Mouse (Mus musculus) limb, embryonic 13.5 days (tissue): ENCODE data around the gene Cdon. TPM values are rescaled to one million over a fixed set of nuclear protein-coding genes. Genes with fewer than 3 reads are reported as not detected.
A peak's percentile ranks its signal among the peaks of the same experiment; 100 is the strongest.

Source experiments
- ATAC-seq: fragments of 200-750 bp; cut with Nextera tagmentation; 2 replicates; pipeline ENCODE4 v1.8.0; 2017; ENCODE audit warnings: low read depth, moderate number of reproducible peaks, moderate TSS enrichment; ENCODE audit not compliant: low FRiP score
- H3K27ac ChIP-seq: fragments of 300-500 bp; sonication (generic); 2 replicates; pipeline ENCODE4 v1.5.1; 2015; ENCODE audit warnings: inconsistent platforms, mild to moderate bottlenecking, moderate library complexity
- H3K27me3 ChIP-seq: fragments of 300-500 bp; sonication (generic); 2 replicates; pipeline ENCODE4 v1.6.1; 2015; ENCODE audit warnings: mild to moderate bottlenecking, inconsistent platforms
- H3K36me3 ChIP-seq: fragments of 300-500 bp; sonication (generic); 2 replicates; pipeline ENCODE4 v1.6.1; 2015; ENCODE audit warnings: inconsistent platforms, mild to moderate bottlenecking, moderate library complexity
- H3K4me1 ChIP-seq: fragments of 300-500 bp; sonication (generic); 2 replicates; pipeline ENCODE4 v1.6.1; 2015; ENCODE audit warnings: inconsistent platforms
- H3K4me2 ChIP-seq: fragments of 300-500 bp; sonication (generic); replicated peaks from 2 replicates; pipeline ENCODE4 v1.6.1; 2015; ENCODE audit warnings: inconsistent platforms, mild to moderate bottlenecking, moderate library complexity
- H3K4me3 ChIP-seq: fragments of 300-500 bp; sonication (generic); 2 replicates; pipeline ENCODE4 v1.5.1; 2015; ENCODE audit warnings: moderate library complexity, mild to moderate bottlenecking, inconsistent platforms
- H3K9ac ChIP-seq: fragments of 300-500 bp; sonication (generic); 2 replicates; pipeline ENCODE4 v1.6.1; 2015; ENCODE audit warnings: mild to moderate bottlenecking, inconsistent platforms
- H3K9me3 ChIP-seq: fragments of 300-500 bp; sonication (generic); 2 replicates; pipeline ENCODE4 v1.6.1; 2016; ENCODE audit warnings: inconsistent platforms
- WGBS: fragments of 180-500 bp; shearing (Covaris S2); methylation state at CpG from one replicate; pipeline ENCODE4 v1.1.7; 2015; 5-methylcytosine and 5-hydroxymethylcytosine counted together
- polyA plus RNA-seq: library from polyadenylated mRNA; unstranded; fragments of >200 nt; fragmentation: Nextera tagmentation; extraction: Ambion mirVana; gene quantifications from 2 replicates; pipeline ENCODE4 v1.2.1, GENCODE M21; 2015

Cdon gene
- polyA plus RNA-seq, 1 experiment from 2014 or later = 37.6 TPM

DNA sequence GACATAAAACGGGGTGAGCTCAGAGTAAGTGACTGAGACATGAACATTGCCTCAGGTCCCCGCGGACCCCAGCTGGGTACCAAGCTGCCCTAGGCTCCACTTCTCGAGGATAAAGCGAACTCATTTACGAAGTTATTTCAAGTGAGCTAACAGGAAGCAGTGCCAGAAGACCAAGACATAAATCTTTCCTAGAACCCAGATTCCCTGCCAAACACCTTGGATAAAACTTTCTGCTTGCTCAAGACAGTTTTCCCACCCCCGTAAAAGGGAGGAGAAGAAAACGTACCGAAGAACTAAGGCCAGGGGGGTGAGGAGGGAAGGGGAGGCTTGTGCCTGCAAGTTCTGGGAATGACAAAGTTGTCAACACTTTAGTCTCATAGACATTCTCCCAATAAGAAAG, 112.3 kb downstream of the Cdon start:
- Histone ChIP-seq H3K9ac (no peak overlapping the region), H3K36me3 (no peaks in the 10 kb centered on the region), H3K27me3 (no peaks in the 10 kb centered on the region), H3K4me3 (no peak overlapping the region), H3K4me2 (no peak overlapping the region), H3K9me3 (no peaks in the 10 kb centered on the region), H3K4me1 (peaks cover 70% of the 10 kb centered on the region), H3K27ac (peak overlapping the region; percentile 63; the same call in 1 of the 2 replicates)
- ATAC-seq = peak; percentile 25; the same call in 1 of the 2 replicates
- 16% methylated on average over 9 of the region's 9 CpGs for WGBS

- Histone ChIP-seq H3K9ac (no peak overlapping the region), H3K36me3 (no peaks in the 10 kb centered on the region), H3K4me2 (no peak overlapping the region), H3K27ac (peak overlapping the region; percentile 61), H3K4me3 (no peak overlapping the region), H3K4me1 (peaks cover 57% of the 10 kb centered on the region), H3K9me3 (no peaks in the 10 kb centered on the region), H3K27me3 (no peaks in the 10 kb centered on the region)
- ATAC-seq = peak; percentile 81
- WGBS = 9% methylated on average over 2 of the region's 2 CpGs
Measured at GRCm38 (mm10) chr9:35535110-35535509, 114.2 kb downstream of the Cdon start.

- Histone ChIP-seq H3K4me1 (peaks cover 49% of the 10 kb centered on the region), H3K27me3 (no peaks in the 10 kb centered on the region), H3K4me2 (no peak overlapping the region), H3K9ac (no peak overlapping the region), H3K36me3 (no peaks in the 10 kb centered on the region), H3K9me3 (no peaks in the 10 kb centered on the region), H3K27ac (no peak overlapping the region), H3K4me3 (no peak overlapping the region)
- no peak for ATAC-seq
- 75% methylated on average over 4 of the region's 4 CpGs for WGBS
Measured at GRCm38 (mm10) chr9:35535876-35536275, 114.9 kb downstream of the Cdon start.

DNA sequence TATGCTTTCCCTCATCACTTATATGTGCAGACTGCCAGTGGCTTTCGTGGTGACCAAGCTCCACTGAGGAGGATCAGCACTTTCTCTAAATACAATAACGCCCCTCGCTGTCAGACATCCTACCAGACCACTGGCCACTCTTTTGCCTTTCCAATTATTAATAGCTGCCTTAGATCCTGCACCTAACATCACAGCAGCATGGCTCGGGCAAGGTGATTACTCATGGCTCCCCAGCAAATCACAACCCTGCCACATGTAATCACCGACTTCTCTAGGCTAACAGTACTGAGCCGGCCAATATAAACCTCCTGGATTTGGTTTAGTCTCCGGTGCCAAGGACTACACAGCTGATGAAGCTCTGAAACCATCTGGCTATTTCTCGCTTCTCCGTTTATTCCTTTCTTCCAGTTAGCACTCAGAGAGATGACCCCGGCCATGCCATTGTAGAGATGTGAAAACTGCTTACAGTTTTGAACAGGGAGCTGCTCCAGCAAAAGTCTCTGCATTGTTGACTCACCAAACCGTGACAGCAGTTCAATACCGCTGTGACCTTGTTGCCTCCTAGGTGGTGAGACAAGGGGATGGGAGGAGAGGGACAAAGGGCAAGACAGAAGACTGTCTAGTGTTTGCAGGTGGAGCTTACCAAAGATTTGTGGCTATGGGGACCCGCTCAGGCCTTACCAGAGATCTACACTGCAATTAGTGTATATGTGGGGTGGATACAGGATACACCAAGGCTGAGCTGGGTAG, 118.2 kb downstream of the Cdon start:
- Histone ChIP-seq H3K36me3 (no peaks in the 10 kb centered on the region), H3K4me2 (no peak overlapping the region), H3K4me1 (peaks cover 20% of the 10 kb centered on the region), H3K9me3 (no peaks in the 10 kb centered on the region), H3K27me3 (no peaks in the 10 kb centered on the region), H3K4me3 (no peak overlapping the region), H3K9ac (no peak overlapping the region; the same call in 1 of the 2 replicates), H3K27ac (no peak overlapping the region)
- WGBS = 76% methylated on average over 13 of the region's 13 CpGs
- no peak for ATAC-seq

DNA sequence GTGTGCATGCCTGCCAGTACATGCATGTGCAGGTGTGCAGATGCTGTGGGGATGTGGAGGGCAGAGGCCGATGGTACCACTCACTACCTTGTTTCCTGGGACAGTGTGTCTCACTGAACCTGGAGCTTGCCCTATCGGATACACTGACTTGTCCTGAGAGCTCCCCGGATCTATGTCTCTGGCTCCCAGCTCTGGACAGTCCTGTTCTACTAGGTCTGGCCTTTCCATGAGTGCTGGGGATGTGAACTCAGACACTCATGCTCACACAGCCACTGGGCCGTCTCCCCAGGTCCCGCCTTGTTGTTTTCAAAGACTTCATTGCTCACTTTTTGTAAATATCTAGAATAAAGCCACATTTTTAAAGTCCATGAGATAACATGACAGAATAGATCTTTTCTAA, 120.1 kb downstream of the Cdon start:
- no peak overlapping the region for H3K9ac ChIP-seq
- H3K4me1 ChIP-seq = peaks cover 11% of the 10 kb centered on the region
- H3K4me2 ChIP-seq = no peak overlapping the region
- no peak for ATAC-seq
- H3K36me3 ChIP-seq = no peaks in the 10 kb centered on the region
- H3K27me3 ChIP-seq = no peaks in the 10 kb centered on the region
- H3K9me3 ChIP-seq = no peaks in the 10 kb centered on the region
- H3K4me3 ChIP-seq = no peak overlapping the region
- H3K27ac ChIP-seq = no peak overlapping the region
- WGBS = 84% methylated on average over 5 of the region's 5 CpGs

DNA sequence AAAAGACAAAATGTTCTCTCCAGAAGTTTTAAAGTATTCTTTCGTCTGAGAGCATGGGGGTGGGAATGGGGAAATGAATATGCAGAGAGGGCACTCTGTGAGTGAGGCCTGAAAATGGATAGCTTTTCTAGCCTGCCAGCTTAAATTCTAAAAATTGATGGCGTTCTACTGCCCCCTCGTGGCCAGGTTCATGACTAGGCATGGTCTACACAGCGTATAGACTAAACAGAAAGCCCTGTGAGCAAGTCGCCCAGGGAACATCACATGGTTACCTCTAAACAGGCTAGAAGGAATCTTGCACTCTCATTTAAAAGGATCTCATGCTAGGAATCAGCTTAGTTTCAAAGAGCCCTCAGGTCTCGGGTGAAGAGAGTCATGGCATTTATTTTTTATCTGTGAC, 120.6 kb downstream of the Cdon start:
- Histone ChIP-seq H3K27me3 (no peaks in the 10 kb centered on the region), H3K4me3 (no peak overlapping the region), H3K4me2 (no peak overlapping the region), H3K9me3 (no peaks in the 10 kb centered on the region), H3K27ac (no peak overlapping the region), H3K36me3 (no peaks in the 10 kb centered on the region), H3K9ac (no peak overlapping the region), H3K4me1 (peaks cover 11% of the 10 kb centered on the region)
- ATAC-seq = peak; percentile 80
- WGBS = 8% methylated on average over 6 of the region's 6 CpGs

GRCm38 (mm10) chr9:35541941-35542340, 121.0 kb downstream of the Cdon start:
- Histone ChIP-seq H3K36me3 (no peaks in the 10 kb centered on the region), H3K9me3 (no peaks in the 10 kb centered on the region), H3K27ac (no peak overlapping the region), H3K9ac (no peak overlapping the region), H3K4me3 (no peak overlapping the region), H3K27me3 (no peaks in the 10 kb centered on the region), H3K4me1 (peaks cover 11% of the 10 kb centered on the region), H3K4me2 (no peak overlapping the region)
- no peak for ATAC-seq
- 66% methylated on average over 6 of the region's 6 CpGs for WGBS

DNA sequence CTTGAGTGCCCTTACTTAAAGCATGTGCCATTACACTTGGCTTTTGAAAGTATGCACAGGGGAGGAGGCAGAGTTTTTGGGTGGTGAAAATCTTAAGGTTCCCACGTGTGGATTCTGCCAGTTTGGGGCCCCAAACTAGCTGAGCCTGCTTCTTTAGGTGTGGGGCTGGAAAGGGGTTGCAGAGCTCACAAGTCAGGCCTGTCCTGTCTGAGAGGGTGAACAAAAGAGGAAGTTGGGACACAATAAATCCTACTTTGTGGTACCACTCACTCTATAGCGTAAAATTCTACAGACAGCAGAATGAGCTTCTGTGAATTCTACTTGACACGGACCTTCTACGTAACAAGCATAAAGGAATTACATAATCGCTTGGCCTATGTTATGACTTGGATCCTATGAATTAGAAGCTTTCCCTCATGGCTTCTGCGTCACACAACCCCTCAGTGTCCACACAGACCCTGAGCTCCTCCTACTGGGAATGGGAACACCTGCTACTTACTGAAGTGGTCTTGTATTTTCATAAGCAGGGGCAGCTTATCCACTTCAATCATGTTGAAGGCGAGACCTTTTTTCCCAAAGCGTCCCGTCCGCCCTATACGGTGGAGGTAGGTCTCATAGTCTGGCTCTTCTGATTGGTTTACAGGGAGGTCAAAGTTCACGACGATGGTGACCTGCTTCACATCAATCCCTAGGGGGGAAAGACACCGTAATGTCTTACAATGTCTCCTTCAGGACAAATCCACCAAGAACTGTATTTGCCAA, 122.4 kb downstream of the Cdon start:
- H3K4me1 ChIP-seq = peaks cover 3% of the 10 kb centered on the region
- no peaks in the 10 kb centered on the region for H3K9me3 ChIP-seq
- H3K4me3 ChIP-seq = no peak overlapping the region
- H3K9ac ChIP-seq = no peak overlapping the region
- H3K27me3 ChIP-seq = no peaks in the 10 kb centered on the region
- ATAC-seq = no peak
- H3K27ac ChIP-seq = no peak overlapping the region
- 85% methylated on average over 14 of the region's 14 CpGs for WGBS
- H3K36me3 ChIP-seq = no peaks in the 10 kb centered on the region
- H3K4me2 ChIP-seq = no peak overlapping the region

DNA sequence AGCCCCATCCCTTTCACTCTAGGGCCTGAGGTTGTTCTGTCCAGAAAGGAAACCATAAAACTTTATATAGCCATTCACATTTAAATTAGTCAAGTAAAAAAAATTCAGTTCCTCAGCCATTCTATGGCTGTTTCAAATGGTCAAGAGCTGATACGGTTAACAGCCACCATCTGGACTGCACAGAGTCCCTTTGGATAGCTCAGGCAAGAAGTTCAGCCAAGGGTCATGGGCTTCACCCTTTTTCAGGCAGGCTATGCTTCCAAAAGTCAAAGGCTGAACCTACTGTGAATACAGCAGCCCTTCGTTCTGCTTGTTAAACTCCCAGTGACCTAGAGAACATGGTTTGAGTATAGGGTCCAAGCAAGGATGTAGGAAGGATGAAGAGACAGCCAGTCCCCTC, 123.7 kb downstream of the Cdon start:
- WGBS = 34% methylated on average over 2 of the region's 2 CpGs
- Histone ChIP-seq H3K9me3 (no peaks in the 10 kb centered on the region), H3K4me3 (no peak overlapping the region), H3K36me3 (no peaks in the 10 kb centered on the region), H3K9ac (no peak overlapping the region), H3K4me2 (no peak overlapping the region), H3K27me3 (no peaks in the 10 kb centered on the region), H3K4me1 (no peaks in the 10 kb centered on the region; the same call in 1 of the 2 replicates), H3K27ac (no peak overlapping the region)
- no peak for ATAC-seq

- Histone ChIP-seq H3K27me3 (no peaks in the 10 kb centered on the region), H3K4me2 (no peak overlapping the region), H3K9me3 (no peaks in the 10 kb centered on the region), H3K36me3 (no peaks in the 10 kb centered on the region), H3K27ac (no peak overlapping the region), H3K4me1 (no peaks in the 10 kb centered on the region; the same call in 1 of the 2 replicates), H3K4me3 (no peak overlapping the region), H3K9ac (no peak overlapping the region)
- no peak for ATAC-seq
- 71% methylated on average over 12 of the region's 12 CpGs for WGBS
Measured at GRCm38 (mm10) chr9:35545704-35546103, 124.8 kb downstream of the Cdon start.

- Histone ChIP-seq H3K36me3 (no peaks in the 10 kb centered on the region), H3K27me3 (no peaks in the 10 kb centered on the region), H3K9ac (no peak overlapping the region), H3K27ac (no peak overlapping the region), H3K4me2 (no peak overlapping the region), H3K9me3 (no peaks in the 10 kb centered on the region), H3K4me1 (no peaks in the 10 kb centered on the region; the same call in 1 of the 2 replicates), H3K4me3 (no peak overlapping the region)
- no peak for ATAC-seq
- 86% methylated on average over 9 of the region's 9 CpGs for WGBS
Measured at GRCm38 (mm10) chr9:35546745-35547144, 125.8 kb downstream of the Cdon start.

- H3K4me2 ChIP-seq = no peak overlapping the region
- ATAC-seq = no peak
- H3K9ac ChIP-seq = no peak overlapping the region
- no peaks in the 10 kb centered on the region for H3K27me3 ChIP-seq
- no peaks in the 10 kb centered on the region for H3K36me3 ChIP-seq
- WGBS = 77% methylated on average over 9 of the region's 9 CpGs
- H3K4me1 ChIP-seq = no peaks in the 10 kb centered on the region; the same call in 1 of the 2 replicates
- no peak overlapping the region for H3K4me3 ChIP-seq
- no peak overlapping the region for H3K27ac ChIP-seq
- no peaks in the 10 kb centered on the region for H3K9me3 ChIP-seq
Measured at GRCm38 (mm10) chr9:35548455-35548854, 127.5 kb downstream of the Cdon start.
